Mouse (Mus musculus): ENCODE results near the gene Ptbp1. TPM values are rescaled to one million over a fixed set of nuclear protein-coding genes. Genes with fewer than 3 reads are reported as not detected.

Ptbp1 gene
- 109 and 124 TPM in 2 replicates for polyA plus RNA-seq (2015; fragmentation: Nextera tagmentation; extraction: Ambion mirVana)

DNA sequence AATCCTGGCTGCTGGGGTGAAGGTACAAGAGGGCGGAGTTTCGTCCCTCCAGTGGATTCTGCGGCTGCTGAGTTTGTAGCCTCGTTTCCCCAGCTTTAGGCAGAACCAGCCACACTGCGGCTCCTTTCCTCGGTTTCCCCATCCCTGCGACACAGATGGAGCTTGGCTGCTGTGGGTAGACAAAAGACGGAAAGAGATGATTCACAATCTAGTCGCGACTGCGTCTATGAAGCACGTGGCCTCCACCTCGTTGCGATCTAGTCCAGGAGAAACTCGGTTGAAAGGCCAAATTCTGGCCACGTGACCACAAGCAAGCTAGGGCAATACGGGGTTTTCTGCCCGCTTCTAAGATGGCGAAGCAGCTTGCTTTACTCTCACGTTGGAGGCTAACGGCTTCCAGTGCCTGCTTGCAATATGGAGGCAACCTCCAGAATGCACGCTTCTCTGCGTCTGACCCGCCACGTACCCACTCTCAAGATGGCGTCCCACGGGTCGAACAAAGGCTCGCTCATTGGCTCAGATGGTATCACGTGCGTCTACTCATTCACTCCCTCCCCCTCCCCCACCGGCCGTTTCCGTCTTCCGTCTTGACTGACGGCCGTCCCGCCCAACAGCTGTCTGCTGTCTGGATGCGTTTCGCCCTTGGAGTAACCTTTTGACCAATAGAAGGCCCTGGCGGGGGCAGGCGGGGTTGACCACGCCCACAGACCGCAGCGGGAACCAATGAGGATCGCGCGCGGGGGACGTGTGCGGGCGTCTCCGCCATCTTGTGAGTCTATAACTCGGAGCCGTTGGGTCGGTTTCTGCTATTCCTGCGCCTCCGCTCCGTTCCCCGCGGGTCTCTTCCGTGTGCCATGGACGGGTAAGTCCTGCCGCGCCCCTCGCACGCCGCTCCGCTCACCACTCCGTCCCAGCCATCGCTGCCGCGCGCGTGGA lies at the start of gene Ptbp1:
Gene Ptbp1 (plus strand): TSS at position 568 of the 936 bp plus-strand sequence.

DNA sequence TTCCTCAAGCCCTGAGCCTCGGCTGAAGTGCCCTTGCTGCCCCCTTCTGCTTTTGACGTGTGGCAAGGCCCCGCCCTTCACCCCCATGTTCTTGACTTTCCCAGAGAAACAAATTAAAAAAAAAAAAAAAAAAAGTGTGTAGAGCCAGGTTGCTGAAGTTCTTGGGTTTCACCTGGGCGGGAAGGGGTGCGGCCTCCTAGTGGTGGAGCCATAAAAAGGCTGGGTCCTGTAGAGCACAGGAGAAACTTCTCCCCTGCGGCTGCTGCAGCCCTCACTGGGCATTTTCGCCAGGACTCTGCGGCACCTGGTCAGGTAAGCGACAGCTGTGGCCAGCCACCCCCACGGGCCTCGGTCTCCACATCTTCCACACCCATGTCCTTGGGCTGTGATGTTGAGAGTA lies 33.4 kb upstream of the Ptbp1 start, which contains the start of gene Misp:
Gene Misp (plus strand): TSS at position 208 of the 400 bp plus-strand sequence.

GRCm38 (mm10) chr10:79874290-79874862 lies 20.1 kb downstream of the Ptbp1 start, which contains the start of the genes Prtn3 and Plppr3:
Gene Prtn3 (plus strand): TSS chr10:79874476.
Gene Plppr3 (minus strand): TSS chr10:79874634.

GRCm38 (mm10) chr10:79886054-79886453 lies 31.8 kb downstream of the Ptbp1 start, which contains the start of gene Elane:
Gene Elane (plus strand): TSS chr10:79886247.

DNA sequence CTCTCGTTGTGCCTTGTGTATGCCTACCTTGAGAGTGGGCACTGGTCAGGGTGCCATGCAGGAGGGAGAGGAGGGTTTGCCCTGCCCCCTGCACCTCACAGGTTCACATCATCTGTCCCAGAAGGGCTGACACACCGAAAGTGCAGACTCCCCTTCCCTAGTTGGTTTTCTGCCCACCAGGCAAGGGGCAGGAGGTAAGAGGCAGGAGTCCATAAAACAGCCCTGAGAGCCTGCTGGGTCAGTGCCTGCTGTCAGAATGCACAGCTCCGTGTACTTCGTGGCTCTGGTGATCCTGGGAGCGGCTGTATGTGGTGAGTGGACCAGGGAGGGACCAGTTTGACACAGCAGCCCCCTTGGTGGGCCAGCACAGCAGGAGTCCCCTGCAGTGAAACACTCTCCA lies 36.4 kb downstream of the Ptbp1 start, which contains the start of gene Cfd:
Gene Cfd (plus strand): TSS at position 184 of the 400 bp plus-strand sequence.

GRCm38 (mm10) chr10:79908167-79909091 lies 54.2 kb downstream of the Ptbp1 start, which contains the start of gene Med16:
Gene Med16 (minus strand): TSS chr10:79908923.

GRCm38 (mm10) chr10:79910556-79910955 lies 56.3 kb downstream of the Ptbp1 start, which contains the start of gene Gm26602:
Gene Gm26602 (plus strand): TSS chr10:79910856.

Small RNAs within 50 kb of the gene (microRNA-seq; reads per million reads assigned to microRNA genes)
- gene Mir6910: not detected

Other genes with a start within 250 kb of the Ptbp1 start
- not detected in 2 replicates for gene C2cd4c, start 240.4 kb upstream of the Ptbp1 start, polyA plus RNA-seq (2015; fragmentation: Nextera tagmentation; extraction: Ambion mirVana)
- gene Shc2, start 216.5 kb upstream of the Ptbp1 start, polyA plus RNA-seq (2015; fragmentation: Nextera tagmentation; extraction: Ambion mirVana): 2.1 and 2.5 TPM in 2 replicates
- gene Odf3l2, start 208.7 kb upstream of the Ptbp1 start, polyA plus RNA-seq (2015; fragmentation: Nextera tagmentation; extraction: Ambion mirVana): not detected in 2 replicates
- gene Madcam1, start 189.9 kb upstream of the Ptbp1 start, polyA plus RNA-seq (2015; fragmentation: Nextera tagmentation; extraction: Ambion mirVana): 0.35 and 0.39 TPM in 2 replicates
- 47.4 and 51.3 TPM in 2 replicates for gene Tpgs1, start 185.1 kb upstream of the Ptbp1 start, polyA plus RNA-seq (2015; fragmentation: Nextera tagmentation; extraction: Ambion mirVana)
- gene Cdc34, start 172.2 kb upstream of the Ptbp1 start, polyA plus RNA-seq (2015; fragmentation: Nextera tagmentation; extraction: Ambion mirVana): 63.7 and 68.6 TPM in 2 replicates
- 0.16 and 0.48 TPM in 2 replicates for gene Gzmm, start 165.4 kb upstream of the Ptbp1 start, polyA plus RNA-seq (2015; fragmentation: Nextera tagmentation; extraction: Ambion mirVana)
- gene Bsg, start 149.9 kb upstream of the Ptbp1 start, polyA plus RNA-seq (2015; fragmentation: Nextera tagmentation; extraction: Ambion mirVana): 812 and 845 TPM in 2 replicates
- gene Hcn2, start 137.8 kb upstream of the Ptbp1 start, polyA plus RNA-seq (2015; fragmentation: Nextera tagmentation; extraction: Ambion mirVana): 0.06 and 0.08 TPM in 2 replicates
- 14.4 and 14.7 TPM in 2 replicates for gene Polrmt, start 107.8 kb upstream of the Ptbp1 start, polyA plus RNA-seq (2015; fragmentation: Nextera tagmentation; extraction: Ambion mirVana)
- 0.24 and 0.28 TPM in 2 replicates for gene Fgf22, start 99.4 kb upstream of the Ptbp1 start, polyA plus RNA-seq (2015; fragmentation: Nextera tagmentation; extraction: Ambion mirVana)
- 50.7 and 60.7 TPM in 2 replicates for gene Rnf126, start 87.5 kb upstream of the Ptbp1 start, polyA plus RNA-seq (2015; fragmentation: Nextera tagmentation; extraction: Ambion mirVana)
- 69.7 and 87.0 TPM in 2 replicates for gene Fstl3, start 77.2 kb upstream of the Ptbp1 start, polyA plus RNA-seq (2015; fragmentation: Nextera tagmentation; extraction: Ambion mirVana)
- gene Prss57, start 63.5 kb upstream of the Ptbp1 start, polyA plus RNA-seq (2015; fragmentation: Nextera tagmentation; extraction: Ambion mirVana): 0.12 TPM in 1 of 2 replicates, not detected in the other
- gene Palm, start 60.9 kb upstream of the Ptbp1 start, polyA plus RNA-seq (2015; fragmentation: Nextera tagmentation; extraction: Ambion mirVana): 39.7 and 44.2 TPM in 2 replicates
- gene Misp, start 33.4 kb upstream of the Ptbp1 start, polyA plus RNA-seq (2015; fragmentation: Nextera tagmentation; extraction: Ambion mirVana): 1.6 and 2.9 TPM in 2 replicates
- gene Prtn3, start 20.0 kb downstream of the Ptbp1 start, polyA plus RNA-seq (2015; fragmentation: Nextera tagmentation; extraction: Ambion mirVana): 2.3 and 8.8 TPM in 2 replicates
- 2.2 TPM in 2 replicates for gene Plppr3, start 20.2 kb downstream of the Ptbp1 start, polyA plus RNA-seq (2015; fragmentation: Nextera tagmentation; extraction: Ambion mirVana)
- 0.13 and 0.16 TPM in 2 replicates for gene Elane, start 31.8 kb downstream of the Ptbp1 start, polyA plus RNA-seq (2015; fragmentation: Nextera tagmentation; extraction: Ambion mirVana)
- gene Cfd, start 36.4 kb downstream of the Ptbp1 start, polyA plus RNA-seq (2015; fragmentation: Nextera tagmentation; extraction: Ambion mirVana): 0.18 TPM in 1 of 2 replicates, not detected in the other
- 33.5 and 34.4 TPM in 2 replicates for gene Med16, start 54.5 kb downstream of the Ptbp1 start, polyA plus RNA-seq (2015; fragmentation: Nextera tagmentation; extraction: Ambion mirVana)
- gene Gm26602, start 56.4 kb downstream of the Ptbp1 start, polyA plus RNA-seq (2015; fragmentation: Nextera tagmentation; extraction: Ambion mirVana): not detected in 2 replicates
- 1.2 and 1.3 TPM in 2 replicates for gene Kiss1r, start 62.5 kb downstream of the Ptbp1 start, polyA plus RNA-seq (2015; fragmentation: Nextera tagmentation; extraction: Ambion mirVana)
- 125 and 126 TPM in 2 replicates for gene R3hdm4, start 66.8 kb downstream of the Ptbp1 start, polyA plus RNA-seq (2015; fragmentation: Nextera tagmentation; extraction: Ambion mirVana)
- gene Arid3a, start 72.6 kb downstream of the Ptbp1 start, polyA plus RNA-seq (2015; fragmentation: Nextera tagmentation; extraction: Ambion mirVana): 4.0 TPM in 2 replicates
- 52.5 and 55.6 TPM in 2 replicates for gene Wdr18, start 105.7 kb downstream of the Ptbp1 start, polyA plus RNA-seq (2015; fragmentation: Nextera tagmentation; extraction: Ambion mirVana)
- 0.07 and 0.13 TPM in 2 replicates for gene Grin3b, start 116.3 kb downstream of the Ptbp1 start, polyA plus RNA-seq (2015; fragmentation: Nextera tagmentation; extraction: Ambion mirVana)
- gene Tmem259, start 129.9 kb downstream of the Ptbp1 start, polyA plus RNA-seq (2015; fragmentation: Nextera tagmentation; extraction: Ambion mirVana): 15.3 and 18.7 TPM in 2 replicates
- 662 and 733 TPM in 2 replicates for gene Cnn2, start 134.2 kb downstream of the Ptbp1 start, polyA plus RNA-seq (2015; fragmentation: Nextera tagmentation; extraction: Ambion mirVana)
- 2.9 and 3.0 TPM in 2 replicates for gene Abca7, start 142.1 kb downstream of the Ptbp1 start, polyA plus RNA-seq (2015; fragmentation: Nextera tagmentation; extraction: Ambion mirVana)
- 5.5 and 10.3 TPM in 2 replicates for gene Arhgap45, start 162.2 kb downstream of the Ptbp1 start, polyA plus RNA-seq (2015; fragmentation: Nextera tagmentation; extraction: Ambion mirVana)
- gene Polr2e, start 185.4 kb downstream of the Ptbp1 start, polyA plus RNA-seq (2015; fragmentation: Nextera tagmentation; extraction: Ambion mirVana): 94.2 and 108 TPM in 2 replicates
- 724 and 745 TPM in 2 replicates for gene Gpx4, start 192.7 kb downstream of the Ptbp1 start, polyA plus RNA-seq (2015; fragmentation: Nextera tagmentation; extraction: Ambion mirVana)

Data from urinary bladder, postnatal 0 days (tissue).